Mouse (Mus musculus): ENCODE measurements around the gene Adamts17. TPM values are rescaled to one million over a fixed set of nuclear protein-coding genes. Genes with fewer than 3 reads are reported as not detected.

The Adamts17 gene
- polyA plus RNA-seq, 1 experiment from 2014 or later = 0.06 TPM

- Histone ChIP-seq H3K9ac (ENCODE audit: low read depth, low read length) (no peak overlapping the region), H3K4me2 (ENCODE audit: low read depth, low read length) (no peak overlapping the region), H3K27me3 (ENCODE audit: control insufficient read depth, insufficient read depth, low read depth, low read length) (no peaks in the 10 kb centered on the region), H3K9me3 (replicated peaks; ENCODE audit: control insufficient read depth, low read length) (no peaks in the 10 kb centered on the region), H3K36me3 (ENCODE audit: control insufficient read depth, insufficient read depth) (no peaks in the 10 kb centered on the region), H3K4me3 (ENCODE audit: low read depth, low read length) (no peak overlapping the region), H3K4me1 (ENCODE audit: control insufficient read depth, low read depth, low read length) (no peaks in the 10 kb centered on the region), H3K27ac (ENCODE audit: low read length) (no peak overlapping the region)
- ATAC-seq (ENCODE audit: low read depth) = no peak
- 70% methylated on average over 5 of the region's 5 CpGs for WGBS (ENCODE audit: insufficient replicate concordance)
Measured at GRCm38 (mm10) chr7:67035661-67036060, 196.1 kb downstream of the Adamts17 start.

GRCm38 (mm10) chr7:67036502-67037485 is 197.3 kb downstream of the Adamts17 start:
- Histone ChIP-seq H3K9ac (ENCODE audit: low read depth, low read length) (no peak overlapping the region), H3K36me3 (ENCODE audit: control insufficient read depth, insufficient read depth) (no peaks in the 10 kb centered on the region), H3K4me1 (ENCODE audit: control insufficient read depth, low read depth, low read length) (no peaks in the 10 kb centered on the region), H3K4me2 (ENCODE audit: low read depth, low read length) (no peak overlapping the region), H3K27me3 (ENCODE audit: control insufficient read depth, insufficient read depth, low read depth, low read length) (no peaks in the 10 kb centered on the region), H3K27ac (ENCODE audit: low read length) (no peak overlapping the region), H3K9me3 (replicated peaks; ENCODE audit: control insufficient read depth, low read length) (no peaks in the 10 kb centered on the region), H3K4me3 (ENCODE audit: low read depth, low read length) (no peak overlapping the region)
- WGBS (ENCODE audit: insufficient replicate concordance) = 57% methylated on average over 5 of the region's 5 CpGs
- no peak for ATAC-seq (ENCODE audit: low read depth)

GRCm38 (mm10) chr7:67037726-67038520 is 198.4 kb downstream of the Adamts17 start:
- no peaks in the 10 kb centered on the region for H3K36me3 ChIP-seq (ENCODE audit: control insufficient read depth, insufficient read depth)
- H3K27me3 ChIP-seq (ENCODE audit: control insufficient read depth, insufficient read depth, low read depth, low read length) = no peaks in the 10 kb centered on the region
- no peak overlapping the region for H3K4me2 ChIP-seq (ENCODE audit: low read depth, low read length)
- H3K27ac ChIP-seq (ENCODE audit: low read length) = no peak overlapping the region
- H3K9me3 ChIP-seq (replicated peaks; ENCODE audit: control insufficient read depth, low read length) = no peaks in the 10 kb centered on the region
- ATAC-seq (ENCODE audit: low read depth) = no peak
- 61% methylated on average over 4 of the region's 4 CpGs for WGBS (ENCODE audit: insufficient replicate concordance)
- no peak overlapping the region for H3K9ac ChIP-seq (ENCODE audit: low read depth, low read length)
- no peak overlapping the region for H3K4me3 ChIP-seq (ENCODE audit: low read depth, low read length)
- H3K4me1 ChIP-seq (ENCODE audit: control insufficient read depth, low read depth, low read length) = no peaks in the 10 kb centered on the region

GRCm38 (mm10) chr7:67039143-67039542 is 199.6 kb downstream of the Adamts17 start:
- no peak overlapping the region for H3K4me3 ChIP-seq (ENCODE audit: low read depth, low read length)
- ATAC-seq (ENCODE audit: low read depth) = no peak
- H3K27me3 ChIP-seq (ENCODE audit: control insufficient read depth, insufficient read depth, low read depth, low read length) = no peaks in the 10 kb centered on the region
- no peaks in the 10 kb centered on the region for H3K4me1 ChIP-seq (ENCODE audit: control insufficient read depth, low read depth, low read length)
- H3K9ac ChIP-seq (ENCODE audit: low read depth, low read length) = no peak overlapping the region
- H3K4me2 ChIP-seq (ENCODE audit: low read depth, low read length) = no peak overlapping the region
- no peaks in the 10 kb centered on the region for H3K36me3 ChIP-seq (ENCODE audit: control insufficient read depth, insufficient read depth)
- no peaks in the 10 kb centered on the region for H3K9me3 ChIP-seq (replicated peaks; ENCODE audit: control insufficient read depth, low read length)
- 33% methylated on average over 3 of the region's 3 CpGs for WGBS (ENCODE audit: insufficient replicate concordance)
- no peak overlapping the region for H3K27ac ChIP-seq (ENCODE audit: low read length)

GRCm38 (mm10) chr7:67039861-67040260 is 200.3 kb downstream of the Adamts17 start:
- H3K9me3 ChIP-seq (replicated peaks; ENCODE audit: control insufficient read depth, low read length) = no peaks in the 10 kb centered on the region
- H3K36me3 ChIP-seq (ENCODE audit: control insufficient read depth, insufficient read depth) = no peaks in the 10 kb centered on the region
- no peaks in the 10 kb centered on the region for H3K27me3 ChIP-seq (ENCODE audit: control insufficient read depth, insufficient read depth, low read depth, low read length)
- 61% methylated on average over 8 of the region's 8 CpGs for WGBS (ENCODE audit: insufficient replicate concordance)
- H3K4me1 ChIP-seq (ENCODE audit: control insufficient read depth, low read depth, low read length) = no peaks in the 10 kb centered on the region
- H3K4me3 ChIP-seq (ENCODE audit: low read depth, low read length) = no peak overlapping the region
- no peak overlapping the region for H3K4me2 ChIP-seq (ENCODE audit: low read depth, low read length)
- no peak overlapping the region for H3K9ac ChIP-seq (ENCODE audit: low read depth, low read length)
- ATAC-seq (ENCODE audit: low read depth) = no peak
- no peak overlapping the region for H3K27ac ChIP-seq (ENCODE audit: low read length)

- no peak overlapping the region for H3K4me3 ChIP-seq (ENCODE audit: low read depth, low read length)
- no peaks in the 10 kb centered on the region for H3K4me1 ChIP-seq (ENCODE audit: control insufficient read depth, low read depth, low read length)
- H3K27me3 ChIP-seq (ENCODE audit: control insufficient read depth, insufficient read depth, low read depth, low read length) = no peaks in the 10 kb centered on the region
- 57% methylated on average over 3 of the region's 3 CpGs for WGBS (ENCODE audit: insufficient replicate concordance)
- no peak overlapping the region for H3K9ac ChIP-seq (ENCODE audit: low read depth, low read length)
- no peak overlapping the region for H3K4me2 ChIP-seq (ENCODE audit: low read depth, low read length)
- ATAC-seq (ENCODE audit: low read depth) = no peak
- no peaks in the 10 kb centered on the region for H3K36me3 ChIP-seq (ENCODE audit: control insufficient read depth, insufficient read depth)
- H3K9me3 ChIP-seq (replicated peaks; ENCODE audit: control insufficient read depth, low read length) = no peaks in the 10 kb centered on the region
- H3K27ac ChIP-seq (ENCODE audit: low read length) = no peak overlapping the region
Measured at GRCm38 (mm10) chr7:67041685-67042084, 202.2 kb downstream of the Adamts17 start.

GRCm38 (mm10) chr7:67044121-67044817 is 204.7 kb downstream of the Adamts17 start:
- no peak for ATAC-seq (ENCODE audit: low read depth)
- Histone ChIP-seq H3K27me3 (ENCODE audit: control insufficient read depth, insufficient read depth, low read depth, low read length) (no peaks in the 10 kb centered on the region), H3K9me3 (replicated peaks; ENCODE audit: control insufficient read depth, low read length) (no peaks in the 10 kb centered on the region), H3K4me1 (ENCODE audit: control insufficient read depth, low read depth, low read length) (no peaks in the 10 kb centered on the region), H3K27ac (ENCODE audit: low read length) (no peak overlapping the region), H3K36me3 (ENCODE audit: control insufficient read depth, insufficient read depth) (no peaks in the 10 kb centered on the region), H3K9ac (ENCODE audit: low read depth, low read length) (no peak overlapping the region), H3K4me3 (ENCODE audit: low read depth, low read length) (no peak overlapping the region), H3K4me2 (ENCODE audit: low read depth, low read length) (no peak overlapping the region)
- WGBS (ENCODE audit: insufficient replicate concordance) = 78% methylated on average over 15 of the region's 15 CpGs

GRCm38 (mm10) chr7:67045202-67045601 is 205.7 kb downstream of the Adamts17 start:
- Histone ChIP-seq H3K27me3 (ENCODE audit: control insufficient read depth, insufficient read depth, low read depth, low read length) (no peaks in the 10 kb centered on the region), H3K4me1 (ENCODE audit: control insufficient read depth, low read depth, low read length) (no peaks in the 10 kb centered on the region), H3K27ac (ENCODE audit: low read length) (no peak overlapping the region), H3K4me3 (ENCODE audit: low read depth, low read length) (no peak overlapping the region), H3K36me3 (ENCODE audit: control insufficient read depth, insufficient read depth) (no peaks in the 10 kb centered on the region), H3K4me2 (ENCODE audit: low read depth, low read length) (no peak overlapping the region), H3K9ac (ENCODE audit: low read depth, low read length) (no peak overlapping the region), H3K9me3 (replicated peaks; ENCODE audit: control insufficient read depth, low read length) (no peaks in the 10 kb centered on the region)
- WGBS (ENCODE audit: insufficient replicate concordance) = 77% methylated on average over 6 of the region's 6 CpGs
- ATAC-seq (ENCODE audit: low read depth) = no peak
